In the genomic region with DNA sequence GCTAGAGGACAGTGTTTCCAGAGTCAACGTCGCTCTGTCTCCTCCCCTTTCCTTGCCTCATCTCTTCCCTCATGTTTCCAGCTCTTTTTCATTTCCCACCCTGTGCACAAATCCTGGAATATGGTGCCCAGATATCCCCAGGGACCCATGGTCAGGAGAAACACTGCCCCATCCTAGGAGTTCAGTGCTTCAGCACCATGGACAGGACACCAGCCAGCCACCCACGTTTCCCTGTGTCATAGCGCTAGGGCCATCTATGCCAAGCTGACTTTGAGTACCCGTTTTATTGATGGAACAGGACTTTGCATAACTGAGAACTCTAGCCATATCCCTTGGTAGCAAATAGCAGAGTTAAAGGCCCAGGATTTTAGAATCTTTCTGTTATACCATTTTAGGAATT, we compare ENCODE assay signal across 13 mouse cellular contexts. TPM values are rescaled to one million over a fixed set of nuclear protein-coding genes. Genes with fewer than 3 reads are reported as not detected.
A peak's percentile ranks its signal among the peaks of the same experiment; 100 is the strongest.
DNase-seq lines count a peak whose midpoint lies in the region; ATAC-seq lines count a peak whose summit lies in the region.
"Had no signal": no experiment of that assay in that cellular context is flagged by ENCODE, and none has a peak within 500 bp of the region (broad histone marks: within the 10 kb centered on the region; RNA-seq: fewer than 3 reads in every experiment).

No protein-coding gene starts in this region.

- H3K4me3 ChIP-seq in kidney, embryonic 16.5 days (ENCODE audit: low read length): no peak overlapping the region
- no peak overlapping the region for H3K4me3 ChIP-seq in liver, embryonic 11.5 days (ENCODE audit: low read depth, low read length)
- H3K4me3 ChIP-seq: erythroblast, embryonic 14.5 days; heart, embryonic 12.5 days; liver, embryonic 15.5 days had no signal

- H3K4me1 ChIP-seq in kidney, embryonic 16.5 days (ENCODE audit: insufficient read depth, low read length): no peaks in the 10 kb centered on the region
- H3K4me1 ChIP-seq in liver, embryonic 11.5 days (replicated peaks; ENCODE audit: control insufficient read depth, insufficient read depth, low read length): no peaks in the 10 kb centered on the region
- H3K4me1 ChIP-seq: heart, embryonic 12.5 days; liver, embryonic 15.5 days had no signal

- H3K27ac ChIP-seq in kidney, embryonic 16.5 days (ENCODE audit: low read length): no peak overlapping the region
- H3K27ac ChIP-seq in liver, embryonic 11.5 days (ENCODE audit: low read depth, low read length): no peak overlapping the region
- H3K27ac ChIP-seq: liver, embryonic 15.5 days had no signal

- H3K36me3 ChIP-seq in kidney, embryonic 16.5 days (ENCODE audit: insufficient read depth, low read length): no peaks in the 10 kb centered on the region
- no peaks in the 10 kb centered on the region for H3K36me3 ChIP-seq in liver, embryonic 11.5 days (ENCODE audit: control insufficient read depth, insufficient read depth, low read length)
- H3K36me3 ChIP-seq: heart, embryonic 12.5 days; liver, embryonic 15.5 days had no signal

- ATAC-seq in kidney, embryonic 16.5 days (ENCODE audit: low FRiP score, low TSS enrichment): no peak
- ATAC-seq in liver, embryonic 11.5 days (replicated peaks; ENCODE audit: low FRiP score): no peak

- H3K9me3 ChIP-seq in kidney, embryonic 16.5 days (ENCODE audit: low read length): no peaks in the 10 kb centered on the region
- no peaks in the 10 kb centered on the region for H3K9me3 ChIP-seq in liver, embryonic 11.5 days (ENCODE audit: control insufficient read depth, low read length)
- H3K9me3 ChIP-seq: heart, embryonic 12.5 days; liver, embryonic 15.5 days had no signal

- 27% methylated on average over 5 of the region's 5 CpGs for whole genome bisulfite sequencing in kidney, embryonic 16.5 days
- 29% methylated on average over 5 of the region's 5 CpGs for WGBS in liver, embryonic 11.5 days

- H3K27me3 ChIP-seq in kidney, embryonic 16.5 days (ENCODE audit: insufficient read depth, low read length): no peaks in the 10 kb centered on the region
- no peaks in the 10 kb centered on the region for H3K27me3 ChIP-seq in liver, embryonic 11.5 days (replicated peaks; ENCODE audit: control insufficient read depth, insufficient read depth, low read length)
- H3K27me3 ChIP-seq: heart, embryonic 12.5 days; liver, embryonic 15.5 days had no signal

- peak; percentile 17 for DNase-seq in kidney, postnatal 14 days
- peak; percentile 8 to 22 for DNase-seq in adrenal gland, adult 18-20 months (ENCODE audit: low spot score in 2 of 2)
- peak; percentile 69 for DNase-seq in embryo, embryonic 10.5 days (ENCODE audit: low spot score)
- peak; percentile 21 for DNase-seq in lung, postnatal 14 days
- DNase-seq in layer of hippocampus, adult 9-10 months (ENCODE audit: low spot score): no peak
- no peak for DNase-seq in right cerebral cortex, postnatal 25 days
- no peak for DNase-seq in liver, embryonic 11.5 days (ENCODE audit: low spot score)
- DNase-seq: layer of hippocampus, adult 9-11 months had no signal

- no peak overlapping the region for H3K9ac ChIP-seq in kidney, embryonic 16.5 days (replicated peaks; ENCODE audit: low read length)
- H3K9ac ChIP-seq in liver, embryonic 11.5 days (ENCODE audit: low read depth, low read length): no peak overlapping the region
- H3K9ac ChIP-seq: heart, embryonic 12.5 days; liver, embryonic 15.5 days had no signal

- no peak overlapping the region for H3K4me2 ChIP-seq in kidney, embryonic 16.5 days (replicated peaks; ENCODE audit: low read depth, low read length)
- H3K4me2 ChIP-seq in liver, embryonic 11.5 days: no peak overlapping the region
- H3K4me2 ChIP-seq: heart, embryonic 12.5 days; liver, embryonic 15.5 days had no signal

RNA-seq across cellular contexts. Expression of a gene that starts 55.0 kb away (rescaled TPM):
- polyA plus RNA-seq in kidney, embryonic 16.5 days (2015; fragmentation: Nextera tagmentation; extraction: Ambion mirVana): 0.12 TPM in 1 of 2 replicates, not detected in the other
- under 1 TPM; 0.06 to 0.46 TPM for total RNA-seq in adrenal gland, adult 18-20 months (2021)
- polyA plus RNA-seq in liver, embryonic 11.5 days (2014; fragmentation: Nextera tagmentation; extraction: Ambion mirVana): 0.03 TPM in 1 of 2 replicates, not detected in the other
- total RNA-seq: neutrophil, adult 5-6 weeks had no signal
- polyA plus RNA-seq: erythroblast, embryonic 14.5 days had no signal

Comparison
In these comparisons a context has a peak if more than half of its experiments do, and no peak if none do; other contexts are left out.
1. DNase-seq: peak in kidney, postnatal 14 days (single experiment), adrenal gland, adult 18-20 months (2 of 2), embryo, embryonic 10.5 days (single experiment) and lung, postnatal 14 days (single experiment); none in layer of hippocampus, adult 9-10 months (single experiment), right cerebral cortex, postnatal 25 days (single experiment) and liver, embryonic 11.5 days (single experiment).